Mouse (Mus musculus): ENCODE data around the gene Gm33543. TPM values are rescaled to one million over a fixed set of nuclear protein-coding genes. Genes with fewer than 3 reads are reported as not detected.

Gene Gm33543
- 23.0 TPM for polyA plus RNA-seq (2014; fragmentation: Illumina TruSeq; extraction: RNeasy Lipid Tissue Mini Kit (QIAGEN cat#74804); ENCODE audit: low read depth, low replicate concordance)

GRCm38 (mm10) chr10:95842789-95843637 lies at the start of gene Gm33543:
Gene Gm33543, minus strand, starts transcription at chr10:95842930.

Other genes starting within 250 kb of the Gm33543 start
- gene Anapc15-ps, start 169.5 kb downstream of the Gm33543 start, polyA plus RNA-seq (2014; fragmentation: Illumina TruSeq; extraction: RNeasy Lipid Tissue Mini Kit (QIAGEN cat#74804); ENCODE audit: low read depth, low replicate concordance), result not detected
- 29.2 TPM for gene Eea1, start 97.7 kb upstream of the Gm33543 start, polyA plus RNA-seq (2014; fragmentation: Illumina TruSeq; extraction: RNeasy Lipid Tissue Mini Kit (QIAGEN cat#74804); ENCODE audit: low read depth, low replicate concordance)